Mouse (Mus musculus) midbrain, embryonic 11.5 days (tissue): ENCODE measurements at regions not wholly inside any gene's neighbourhood (a gene's known extent, or its start where the extent isn't known, plus 50 kb on each side); places are given as distances from the start of the nearest gene placed in this dataset.

Source experiments
- ATAC-seq: fragments of 200-750 bp; cut with Nextera tagmentation; 2 replicates; pipeline ENCODE4 v1.8.0; 2017; ENCODE audit warnings: moderate TSS enrichment, moderate library complexity; ENCODE audit not compliant: low FRiP score
- DNase-seq: peaks from one replicate; pipeline ENCODE4 v3.0.0; 2015; ENCODE audit warnings: low spot score; ENCODE audit errors: missing footprints
- H3K27ac ChIP-seq: fragments of 300-500 bp; sonication (generic); 2 replicates; pipeline ENCODE4 v1.5.1; 2014; ENCODE audit warnings: low read depth, low read length
- H3K27me3 ChIP-seq: fragments of 300-500 bp; sonication (generic); 2 replicates; pipeline ENCODE4 v1.6.1; 2014; ENCODE audit warnings: mild to moderate bottlenecking, low read length, moderate library complexity, mixed read lengths; ENCODE audit not compliant: control insufficient read depth, insufficient read depth
- H3K36me3 ChIP-seq: fragments of 300-500 bp; sonication (generic); 2 replicates; pipeline ENCODE4 v1.6.1; 2014; ENCODE audit warnings: mild to moderate bottlenecking, low read length, moderate library complexity, mixed read lengths; ENCODE audit not compliant: control insufficient read depth, insufficient read depth
- H3K4me1 ChIP-seq: fragments of 300-500 bp; sonication (generic); 2 replicates; pipeline ENCODE4 v1.6.1; 2014; ENCODE audit warnings: low read length; ENCODE audit not compliant: control insufficient read depth, insufficient read depth
- H3K4me2 ChIP-seq: fragments of 300-500 bp; sonication (generic); 2 replicates; pipeline ENCODE4 v1.6.1; 2014; ENCODE audit warnings: mild to moderate bottlenecking, moderate library complexity
- H3K4me3 ChIP-seq: fragments of 300-500 bp; sonication (generic); 2 replicates; pipeline ENCODE4 v1.5.1; 2014; ENCODE audit warnings: low read depth, low read length
- H3K9ac ChIP-seq: fragments of 300-500 bp; sonication (generic); 2 replicates; pipeline ENCODE4 v1.6.1; 2014; ENCODE audit warnings: low read length
- H3K9me3 ChIP-seq: fragments of 300-500 bp; sonication (generic); 2 replicates; pipeline ENCODE4 v1.6.1; 2016; ENCODE audit warnings: low read length; ENCODE audit not compliant: control insufficient read depth
- WGBS: fragments of 180-500 bp; shearing (Covaris S2); extraction: QIAGEN DNeasy Blood & Tissue Kit; methylation state at CpG from one replicate; pipeline ENCODE4 v1.1.7; 2014; 5-methylcytosine and 5-hydroxymethylcytosine counted together

- H3K4me2 ChIP-seq, result no peak overlapping the region
- WGBS, result 90% methylated on average over 2 of the region's 2 CpGs
- H3K9ac ChIP-seq, result no peak overlapping the region
- H3K27me3 ChIP-seq, result no peaks in the 10 kb centered on the region
- no peak overlapping the region for H3K27ac ChIP-seq
- no peaks in the 10 kb centered on the region for H3K9me3 ChIP-seq
- ATAC-seq (no peak), DNase-seq (no peak)
- no peaks in the 10 kb centered on the region for H3K4me1 ChIP-seq
- no peaks in the 10 kb centered on the region for H3K36me3 ChIP-seq
- no peak overlapping the region for H3K4me3 ChIP-seq
These were observed 408.0 kb upstream of the Nrsn1 start for GRCm38 (mm10) chr13:25678221-25678735.

- H3K4me1 ChIP-seq, result no peaks in the 10 kb centered on the region
- WGBS, result 93% methylated on average over 6 of the region's 6 CpGs
These were observed 404.9 kb upstream of the Nrsn1 start for GRCm38 (mm10) chr13:25675208-25675607.

GRCm38 (mm10) chr13:25666022-25666421, 395.7 kb upstream of the Nrsn1 start:
- ATAC-seq, result no peak
- WGBS, result 91% methylated on average over 3 of the region's 3 CpGs
- no peaks in the 10 kb centered on the region for H3K36me3 ChIP-seq

More at GRCm38 (mm10) chr13:25675208-25675607, 404.9 kb upstream of the Nrsn1 start:
- Histone ChIP-seq H3K36me3 (no peaks in the 10 kb centered on the region), H3K9me3 (no peaks in the 10 kb centered on the region), H3K4me3 (no peak overlapping the region), H3K27me3 (no peaks in the 10 kb centered on the region), H3K9ac (no peak overlapping the region), H3K27ac (no peak overlapping the region), H3K4me2 (no peak overlapping the region)
- no peak for ATAC-seq
- DNase-seq, result no peak

GRCm38 (mm10) chr13:25664963-25665606, 394.8 kb upstream of the Nrsn1 start:
- H3K27ac ChIP-seq, result no peak overlapping the region
- H3K27me3 ChIP-seq, result no peaks in the 10 kb centered on the region
- WGBS, result 78% methylated on average over 2 of the region's 2 CpGs
- no peaks in the 10 kb centered on the region for H3K9me3 ChIP-seq
- H3K4me3 ChIP-seq, result no peak overlapping the region
- no peak for DNase-seq
- ATAC-seq, result no peak
- H3K4me1 ChIP-seq, result no peaks in the 10 kb centered on the region
- no peak overlapping the region for H3K4me2 ChIP-seq
- no peaks in the 10 kb centered on the region for H3K36me3 ChIP-seq
- H3K9ac ChIP-seq, result no peak overlapping the region

More at GRCm38 (mm10) chr13:25666022-25666421, 395.7 kb upstream of the Nrsn1 start:
- Histone ChIP-seq H3K4me1 (no peaks in the 10 kb centered on the region), H3K9me3 (no peaks in the 10 kb centered on the region), H3K27me3 (no peaks in the 10 kb centered on the region), H3K27ac (no peak overlapping the region), H3K4me2 (no peak overlapping the region), H3K4me3 (no peak overlapping the region), H3K9ac (no peak overlapping the region)
- no peak for DNase-seq

- DNase-seq (no peak), ATAC-seq (no peak)
- H3K4me2 ChIP-seq, result no peak overlapping the region
- no peaks in the 10 kb centered on the region for H3K4me1 ChIP-seq
- no peak overlapping the region for H3K9ac ChIP-seq
- H3K9me3 ChIP-seq, result no peaks in the 10 kb centered on the region
- H3K27ac ChIP-seq, result no peak overlapping the region
- WGBS, result 98% methylated on average over 1 of the region's 1 CpGs
- H3K27me3 ChIP-seq, result no peaks in the 10 kb centered on the region
- H3K4me3 ChIP-seq, result no peak overlapping the region
- H3K36me3 ChIP-seq, result no peaks in the 10 kb centered on the region
These were observed 378.1 kb upstream of the Nrsn1 start for GRCm38 (mm10) chr13:25648430-25648786.

- H3K4me3 ChIP-seq, result no peak overlapping the region
- ATAC-seq (no peak), DNase-seq (no peak)
- H3K36me3 ChIP-seq, result no peaks in the 10 kb centered on the region
- H3K9me3 ChIP-seq, result no peaks in the 10 kb centered on the region
- no peak overlapping the region for H3K9ac ChIP-seq
- no peaks in the 10 kb centered on the region for H3K4me1 ChIP-seq
- 76% methylated on average over 3 of the region's 3 CpGs for WGBS
- no peak overlapping the region for H3K27ac ChIP-seq
- no peaks in the 10 kb centered on the region for H3K27me3 ChIP-seq
- no peak overlapping the region for H3K4me2 ChIP-seq
These were observed 377.6 kb upstream of the Nrsn1 start for GRCm38 (mm10) chr13:25647711-25648429.

- ATAC-seq, result no peak
- no peaks in the 10 kb centered on the region for H3K9me3 ChIP-seq
- no peaks in the 10 kb centered on the region for H3K27me3 ChIP-seq
- no peaks in the 10 kb centered on the region for H3K36me3 ChIP-seq
- H3K4me3 ChIP-seq, result no peak overlapping the region
- no peak overlapping the region for H3K27ac ChIP-seq
- H3K9ac ChIP-seq, result no peak overlapping the region
- H3K4me1 ChIP-seq, result no peaks in the 10 kb centered on the region
- WGBS, result 20% methylated on average over 6 of the region's 6 CpGs
- no peak for DNase-seq
- no peak overlapping the region for H3K4me2 ChIP-seq
These were observed 369.4 kb upstream of the Nrsn1 start for GRCm38 (mm10) chr13:25639522-25640291.

- DNase-seq, result no peak
- H3K27ac ChIP-seq, result no peak overlapping the region
- no peaks in the 10 kb centered on the region for H3K9me3 ChIP-seq
- H3K36me3 ChIP-seq, result no peaks in the 10 kb centered on the region
- H3K4me1 ChIP-seq, result no peaks in the 10 kb centered on the region
- WGBS, result 77% methylated on average over 4 of the region's 4 CpGs
- H3K4me2 ChIP-seq, result no peak overlapping the region
- H3K27me3 ChIP-seq, result no peaks in the 10 kb centered on the region
- no peak for ATAC-seq
- H3K4me3 ChIP-seq, result no peak overlapping the region
- H3K9ac ChIP-seq, result no peak overlapping the region
These were observed 359.2 kb upstream of the Nrsn1 start for GRCm38 (mm10) chr13:25629466-25629865.

- ATAC-seq (no peak), DNase-seq (no peak)
- no peaks in the 10 kb centered on the region for H3K27me3 ChIP-seq
- no peaks in the 10 kb centered on the region for H3K36me3 ChIP-seq
- WGBS, result 62% methylated on average over 4 of the region's 4 CpGs
- no peak overlapping the region for H3K4me3 ChIP-seq
- no peak overlapping the region for H3K9ac ChIP-seq
- no peaks in the 10 kb centered on the region for H3K4me1 ChIP-seq
- no peak overlapping the region for H3K4me2 ChIP-seq
- no peaks in the 10 kb centered on the region for H3K9me3 ChIP-seq
- H3K27ac ChIP-seq, result no peak overlapping the region
These were observed 347.3 kb upstream of the Nrsn1 start for GRCm38 (mm10) chr13:25617578-25617977.
